Mouse (Mus musculus) CD8-positive naive resting alpha-beta T cell, adult 57 days (primary cell): ENCODE results near the gene Larp6. TPM values are rescaled to one million over a fixed set of nuclear protein-coding genes. Genes with fewer than 3 reads are reported as not detected.

ENCODE experiments used
- total RNA-seq: library from RNA; stranded (reverse); gene quantifications from one replicate; pipeline ENCODE4 v1.2.4, GENCODE M21; 2023

Gene Larp6
- total RNA-seq = not detected

GRCm38 (mm10) chr9:60712771-60713541 is at the start of gene Larp6:
Larp6 (plus strand) TSS chr9:60712989.

GRCm38 (mm10) chr9:60687891-60688324 is 24.9 kb upstream of the Larp6 start, which contains the start of gene Lrrc49:
Lrrc49 (minus strand) TSS chr9:60688158.

Other genes starting within 250 kb of the Larp6 start
- 0.31 TPM for gene Thsd4, start 190.9 kb upstream of the Larp6 start, total RNA-seq
- not detected for gene Lrrc49, start 24.8 kb upstream of the Larp6 start, total RNA-seq
- not detected for gene Uaca, start 81.6 kb downstream of the Larp6 start, total RNA-seq